Mouse (Mus musculus) spleen, postnatal 36 days (tissue): ENCODE data around the gene Best2.

Experiments
- DNase-seq, 2 experiments: peaks; one replicate each; pipeline ENCODE4 v3.0.0; 2022; ENCODE audit warnings: low spot score in 2 of 2, mixed read lengths in 1 of 2

Gene Best2

GRCm38 (mm10) chr8:84967532-84968304 lies 46.6 kb downstream of the Best2 start:
- no peak for DNase-seq

- no peak for DNase-seq
Measured at GRCm38 (mm10) chr8:84966603-84967002, 47.7 kb downstream of the Best2 start.

DNA sequence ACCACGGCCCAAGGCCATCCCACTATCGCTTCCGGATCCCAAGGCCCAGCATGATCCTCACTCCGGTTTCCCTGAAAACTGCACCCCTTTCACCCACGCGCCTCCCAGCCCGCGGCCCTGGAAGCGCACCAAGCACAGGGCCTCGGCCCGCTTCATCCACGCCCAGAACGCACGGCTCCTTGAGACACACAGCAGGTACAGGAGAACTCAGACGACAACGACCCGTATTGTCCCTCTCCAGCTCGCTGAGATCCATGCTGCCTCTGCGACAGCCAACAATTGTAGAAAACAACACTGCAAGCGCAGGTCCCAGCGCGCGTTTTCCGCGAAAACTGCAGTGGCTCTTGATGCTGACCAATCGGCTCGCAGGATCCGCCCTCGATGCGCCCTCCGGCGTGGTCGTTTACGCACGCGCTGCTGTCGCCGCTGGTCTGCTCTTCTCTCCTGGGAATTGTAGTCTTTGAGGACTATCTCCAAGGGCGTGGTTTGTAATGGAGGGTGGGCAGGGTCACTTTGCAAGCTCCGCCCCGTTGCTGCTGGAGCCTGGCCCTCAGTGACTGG lies 48.5 kb downstream of the Best2 start:
- peak; percentile 95 to 96 for DNase-seq

DNA sequence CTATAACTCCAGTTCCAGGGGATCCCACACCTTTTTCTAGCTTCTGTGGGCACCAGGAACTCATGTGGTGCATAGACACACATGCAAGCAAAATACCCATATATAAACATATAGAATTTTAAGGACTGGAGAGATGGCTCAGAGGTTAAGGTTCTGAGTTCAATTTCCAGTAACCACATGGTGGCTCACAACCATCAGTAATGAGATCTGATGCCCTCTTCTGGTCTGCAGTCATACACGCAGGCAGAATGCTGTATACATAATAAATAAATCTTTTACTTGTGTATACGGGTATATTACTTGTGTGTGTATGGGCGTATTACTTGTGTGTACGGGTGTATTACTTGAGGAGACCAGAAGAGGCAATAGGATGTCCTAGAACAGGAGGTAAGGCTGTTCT lies 50.4 kb downstream of the Best2 start:
- no peak for DNase-seq

DNA sequence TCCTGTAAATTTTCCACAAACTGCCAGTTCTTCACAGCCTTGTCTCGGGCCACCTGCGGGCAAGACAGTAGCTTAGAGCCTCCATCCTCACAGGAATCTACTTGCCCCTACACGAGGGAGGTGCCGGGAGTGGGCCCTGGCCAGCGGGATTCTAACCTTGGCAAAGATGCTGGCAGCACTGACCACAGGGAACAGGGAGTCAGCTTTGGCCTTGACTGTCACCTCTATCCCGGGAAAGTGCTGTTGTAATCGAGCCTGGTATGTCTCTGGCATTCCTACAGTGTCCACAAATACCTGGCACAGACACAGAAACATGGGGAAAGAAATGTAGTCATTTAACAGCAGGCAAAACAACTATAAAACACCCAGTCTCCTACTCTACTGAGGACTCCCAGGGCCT lies 54.5 kb downstream of the Best2 start:
- no peak for DNase-seq
